Mouse (Mus musculus) liver, postnatal 0 days (tissue): ENCODE measurements around the gene Ttll12.

Experiments used
- CTCF ChIP-seq: sonication (generic); IDR thresholded peaks from 2 replicates; pipeline ENCODE4 v1.5.1; 2016; ENCODE audit warnings: antibody characterized with exemption, low read depth
- EP300 ChIP-seq: IDR thresholded peaks from 2 replicates; pipeline ENCODE4 v1.6.1; 2016; ENCODE audit warnings: antibody characterized with exemption, low read depth, mild to moderate bottlenecking

GRCm38 (mm10) chr15:83592260-83593188 lies 2.4 kb downstream of the Ttll12 start:
- TF ChIP-seq CTCF = no peak
- peak; percentile 61 for TF ChIP-seq EP300
